Comparison of ENCODE assay signal across 30 mouse cellular contexts in the genomic region with DNA sequence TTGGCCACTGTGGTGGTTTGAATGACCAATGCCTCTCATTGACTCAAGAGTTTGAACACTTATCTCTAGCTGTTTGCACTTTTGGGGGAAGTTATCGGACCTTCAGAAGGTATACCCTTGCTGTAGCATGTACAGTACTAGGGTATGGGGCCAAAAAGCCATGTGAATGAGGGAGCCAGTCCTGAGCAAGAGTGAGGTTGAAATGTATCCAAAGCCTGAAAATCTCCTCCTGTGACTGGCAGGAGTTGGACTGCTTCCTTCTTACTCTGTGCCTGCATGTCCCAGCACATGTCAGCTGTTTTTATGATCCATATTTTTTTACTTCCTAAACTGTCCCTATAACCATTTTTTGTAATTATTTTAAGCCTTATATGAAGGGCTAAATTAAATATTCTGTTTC.
DNase-seq lines count a peak whose midpoint lies in the region; ATAC-seq lines count a peak whose summit lies in the region.
"Had no signal": no experiment of that assay in that cellular context is flagged by ENCODE, and none has a peak within 500 bp of the region (broad histone marks: within the 10 kb centered on the region; RNA-seq: fewer than 3 reads in every experiment).

No protein-coding gene starts in this region.

- H3K4me2 ChIP-seq in hindbrain, embryonic 16.5 days (ENCODE audit: low read length), result no peak overlapping the region
- no peak overlapping the region for H3K4me2 ChIP-seq in hindbrain, embryonic 11.5 days (replicated peaks; ENCODE audit: low read depth, low read length)
- H3K4me2 ChIP-seq in heart, embryonic 11.5 days, result no peak overlapping the region
- no peak overlapping the region for H3K4me2 ChIP-seq in kidney, embryonic 15.5 days
- H3K4me2 ChIP-seq: embryonic facial prominence, embryonic 13.5 days; hindbrain, embryonic 14.5 days; limb, embryonic 13.5 days; liver, embryonic 11.5 days; lung, embryonic 15.5 days; midbrain, embryonic 15.5 days; neural tube, embryonic 15.5 days; stomach, embryonic 15.5 days had no signal

- H3K27ac ChIP-seq in hindbrain, embryonic 16.5 days (ENCODE audit: low read depth, low read length), result no peak overlapping the region
- H3K27ac ChIP-seq in hindbrain, embryonic 11.5 days (ENCODE audit: low read depth, low read length), result no peak overlapping the region
- H3K27ac ChIP-seq in heart, embryonic 11.5 days (ENCODE audit: low read depth, low read length), result no peak overlapping the region
- H3K27ac ChIP-seq in kidney, embryonic 15.5 days, result no peak overlapping the region
- H3K27ac ChIP-seq: embryonic facial prominence, embryonic 13.5 days; hindbrain, embryonic 14.5 days; limb, embryonic 13.5 days; lung, embryonic 15.5 days; midbrain, embryonic 10.5 days; midbrain, embryonic 15.5 days; neural tube, embryonic 15.5 days; stomach, embryonic 15.5 days had no signal

- no peak overlapping the region for H3K4me3 ChIP-seq in hindbrain, embryonic 16.5 days (ENCODE audit: low read length)
- H3K4me3 ChIP-seq in hindbrain, embryonic 11.5 days (ENCODE audit: low read depth, low read length), result no peak overlapping the region
- no peak overlapping the region for H3K4me3 ChIP-seq in heart, embryonic 11.5 days (ENCODE audit: low read depth, low read length)
- no peak overlapping the region for H3K4me3 ChIP-seq in kidney, embryonic 15.5 days (replicated peaks)
- H3K4me3 ChIP-seq: embryonic facial prominence, embryonic 13.5 days; erythroblast, embryonic 14.5 days; limb, embryonic 13.5 days; lung, embryonic 15.5 days; midbrain, embryonic 10.5 days; midbrain, embryonic 15.5 days; neural tube, embryonic 15.5 days; stomach, embryonic 15.5 days had no signal

- WGBS in hindbrain, embryonic 16.5 days, result 81% methylated on average over 1 of the region's 1 CpGs
- WGBS in hindbrain, embryonic 11.5 days, result 90% methylated on average over 1 of the region's 1 CpGs
- 68% methylated on average over 1 of the region's 1 CpGs for WGBS in heart, embryonic 11.5 days (ENCODE audit: insufficient replicate concordance)
- WGBS in kidney, embryonic 15.5 days, result 86% methylated on average over 1 of the region's 1 CpGs

- H3K4me1 ChIP-seq in hindbrain, embryonic 16.5 days (ENCODE audit: control insufficient read depth, insufficient read depth, low read depth, low read length), result no peaks in the 10 kb centered on the region
- no peaks in the 10 kb centered on the region for H3K4me1 ChIP-seq in hindbrain, embryonic 11.5 days (replicated peaks; ENCODE audit: control insufficient read depth, insufficient read depth, low read length)
- no peaks in the 10 kb centered on the region for H3K4me1 ChIP-seq in heart, embryonic 11.5 days (ENCODE audit: control insufficient read depth, insufficient read depth, low read length)
- no peaks in the 10 kb centered on the region for H3K4me1 ChIP-seq in kidney, embryonic 15.5 days
- H3K4me1 ChIP-seq: embryonic facial prominence, embryonic 13.5 days; limb, embryonic 13.5 days; lung, embryonic 15.5 days; midbrain, embryonic 10.5 days; midbrain, embryonic 15.5 days; neural tube, embryonic 15.5 days; stomach, embryonic 15.5 days had no signal

- H3K9me3 ChIP-seq in hindbrain, embryonic 16.5 days (ENCODE audit: control insufficient read depth, low read length), result no peaks in the 10 kb centered on the region
- H3K9me3 ChIP-seq in hindbrain, embryonic 11.5 days (ENCODE audit: control insufficient read depth, low read length), result no peaks in the 10 kb centered on the region
- no peaks in the 10 kb centered on the region for H3K9me3 ChIP-seq in heart, embryonic 11.5 days (replicated peaks; ENCODE audit: control insufficient read depth, low read length)
- no peaks in the 10 kb centered on the region for H3K9me3 ChIP-seq in kidney, embryonic 15.5 days (replicated peaks)
- H3K9me3 ChIP-seq: embryonic facial prominence, embryonic 13.5 days; limb, embryonic 13.5 days; lung, embryonic 15.5 days; midbrain, embryonic 10.5 days; midbrain, embryonic 15.5 days; neural tube, embryonic 15.5 days; stomach, embryonic 15.5 days had no signal

- H3K9ac ChIP-seq in hindbrain, embryonic 16.5 days (ENCODE audit: low read depth, low read length), result no peak overlapping the region
- no peak overlapping the region for H3K9ac ChIP-seq in hindbrain, embryonic 11.5 days (ENCODE audit: low read depth, low read length)
- H3K9ac ChIP-seq in heart, embryonic 11.5 days (ENCODE audit: low read depth, low read length), result no peak overlapping the region
- H3K9ac ChIP-seq in kidney, embryonic 15.5 days, result no peak overlapping the region
- H3K9ac ChIP-seq: embryonic facial prominence, embryonic 13.5 days; forebrain, postnatal 0 days; hindbrain, embryonic 14.5 days; limb, embryonic 13.5 days; lung, embryonic 15.5 days; midbrain, embryonic 15.5 days; neural tube, embryonic 15.5 days; stomach, embryonic 15.5 days had no signal

- no peaks in the 10 kb centered on the region for H3K36me3 ChIP-seq in hindbrain, embryonic 16.5 days (ENCODE audit: control insufficient read depth, insufficient read depth, low read length)
- H3K36me3 ChIP-seq in hindbrain, embryonic 11.5 days (ENCODE audit: control insufficient read depth, insufficient read depth, low read length), result no peaks in the 10 kb centered on the region
- H3K36me3 ChIP-seq in heart, embryonic 11.5 days (ENCODE audit: control insufficient read depth, insufficient read depth, low read length), result no peaks in the 10 kb centered on the region
- no peaks in the 10 kb centered on the region for H3K36me3 ChIP-seq in kidney, embryonic 15.5 days
- H3K36me3 ChIP-seq: embryonic facial prominence, embryonic 13.5 days; limb, embryonic 13.5 days; lung, embryonic 15.5 days; midbrain, embryonic 10.5 days; midbrain, embryonic 15.5 days; neural tube, embryonic 15.5 days; stomach, embryonic 15.5 days had no signal

- peak; percentile 60; the same call in 1 of the 2 replicates for ATAC-seq in hindbrain, embryonic 16.5 days
- no peak for ATAC-seq in hindbrain, embryonic 11.5 days (ENCODE audit: low FRiP score)
- ATAC-seq in heart, embryonic 11.5 days (replicated peaks; ENCODE audit: insufficient number of reproducible peaks, low FRiP score, low TSS enrichment), result no peak
- no peak for ATAC-seq in kidney, embryonic 15.5 days (replicated peaks; ENCODE audit: low FRiP score)
- ATAC-seq: activated CD4-positive, CD25-positive, alpha-beta regulatory T cell, adult 4 months; forebrain, postnatal 0 days; midbrain, embryonic 15.5 days had no signal

- H3K27me3 ChIP-seq in hindbrain, embryonic 16.5 days (replicated peaks; ENCODE audit: control insufficient read depth, insufficient read depth, low read length), result no peaks in the 10 kb centered on the region
- no peaks in the 10 kb centered on the region for H3K27me3 ChIP-seq in hindbrain, embryonic 11.5 days (ENCODE audit: control insufficient read depth, insufficient read depth, low read length)
- no peaks in the 10 kb centered on the region for H3K27me3 ChIP-seq in heart, embryonic 11.5 days (ENCODE audit: control insufficient read depth, insufficient read depth, low read length)
- H3K27me3 ChIP-seq in kidney, embryonic 15.5 days, result no peaks in the 10 kb centered on the region
- H3K27me3 ChIP-seq: CH12.LX; embryonic facial prominence, embryonic 13.5 days; limb, embryonic 13.5 days; lung, embryonic 15.5 days; midbrain, embryonic 15.5 days; neural tube, embryonic 15.5 days; stomach, embryonic 15.5 days had no signal

- no peak for DNase-seq in hindbrain, embryonic 11.5 days (ENCODE audit: low spot score)
- peak; percentile 69 for DNase-seq in cerebellum, adult 11-12 months
- peak; percentile 73 for DNase-seq in cerebellum, adult 9-11 months
- no peak for DNase-seq in heart, adult 8-10 months (ENCODE audit: low spot score)
- DNase-seq: adrenal gland, adult 2 months; adrenal gland, postnatal 36 days; forebrain, postnatal 0 days; gastrocnemius, postnatal 10 days; heart, postnatal 36 days; kidney, adult 8-10 months; kidney, postnatal 14 days; layer of hippocampus, adult 9-11 months; retina, postnatal 1 day; right cerebral cortex, postnatal 14 days; thymus, postnatal 14 days had no signal

Comparison
In these comparisons a context has a peak if more than half of its experiments do, and no peak if none do; other contexts are left out.
1. DNase-seq: peak in cerebellum, adult 11-12 months (single experiment) and cerebellum, adult 9-11 months (single experiment); none in hindbrain, embryonic 11.5 days (single experiment) and heart, adult 8-10 months (single experiment).